Mouse (Mus musculus) left cerebral cortex, postnatal 36 days (tissue): ENCODE data around the gene Sema4d. TPM values are rescaled to one million over a fixed set of nuclear protein-coding genes. Genes with fewer than 3 reads are reported as not detected.
"Not testable (repeated sequence)": the region's sequence is repeated elsewhere in the genome, so short reads cannot be mapped to it uniquely, and the experiment has no call there.

ENCODE experiments used
- DNase-seq, 2 experiments: peaks; one replicate each; pipeline ENCODE4 v3.0.0; 2021 to 2022; ENCODE audit warnings: low spot score in 2 of 2, mixed read lengths in 1 of 2
- intact Hi-C: fragments of 180-260 bp; cut with DNase I; formaldehyde crosslinking; loops from one replicate; pipeline ENCODE4 v1.15.1; 2025
- total RNA-seq, 2 experiments: library from RNA; stranded (reverse); gene quantifications; 2 replicates each; pipeline ENCODE4 v1.2.3; 2021

Sema4d gene
- total RNA-seq, result 10 to 100 TPM; 91.0 to 94.2 TPM

- DNase-seq, result peak; percentile 68 to 80
- intact Hi-C loops, result no loop called here
Measured at GRCm38 (mm10) chr13:51793425-51793891, at the start of gene Sema4d. Sema4d (minus strand) TSS chr13:51793747.

GRCm38 (mm10) chr13:51843298-51843697 is 49.8 kb upstream of the Sema4d start:
- no peak for DNase-seq
- intact Hi-C loops, result no loop called here

DNA sequence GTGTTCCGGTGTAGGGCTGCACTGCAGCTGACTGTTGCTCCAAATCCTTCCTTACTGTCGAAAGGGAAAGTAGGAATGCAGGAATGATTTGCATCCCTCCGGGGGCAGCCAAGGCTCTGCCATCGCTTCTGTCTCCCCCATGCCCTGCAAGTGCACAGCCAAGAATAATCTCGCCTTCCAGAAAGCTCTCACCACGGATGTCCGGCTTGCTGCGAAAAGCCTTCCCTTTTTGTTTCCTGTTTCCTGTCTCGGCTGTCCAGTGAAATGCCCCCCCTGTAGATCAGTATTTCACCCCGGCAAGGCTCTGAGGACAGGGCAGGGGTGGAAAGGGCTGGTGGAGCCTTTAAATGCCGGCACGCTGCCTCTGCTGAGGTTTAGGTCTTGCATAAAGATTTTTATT is 49.2 kb upstream of the Sema4d start:
- no peak for DNase-seq
- intact Hi-C loops, result no loop called here

- intact Hi-C loops, result no loop called here
- DNase-seq, result no peak
Measured at GRCm38 (mm10) chr13:51842191-51842590, 48.6 kb upstream of the Sema4d start.

GRCm38 (mm10) chr13:51841541-51842115 is 48.1 kb upstream of the Sema4d start:
- intact Hi-C loops, result no loop called here
- no peak for DNase-seq

DNA sequence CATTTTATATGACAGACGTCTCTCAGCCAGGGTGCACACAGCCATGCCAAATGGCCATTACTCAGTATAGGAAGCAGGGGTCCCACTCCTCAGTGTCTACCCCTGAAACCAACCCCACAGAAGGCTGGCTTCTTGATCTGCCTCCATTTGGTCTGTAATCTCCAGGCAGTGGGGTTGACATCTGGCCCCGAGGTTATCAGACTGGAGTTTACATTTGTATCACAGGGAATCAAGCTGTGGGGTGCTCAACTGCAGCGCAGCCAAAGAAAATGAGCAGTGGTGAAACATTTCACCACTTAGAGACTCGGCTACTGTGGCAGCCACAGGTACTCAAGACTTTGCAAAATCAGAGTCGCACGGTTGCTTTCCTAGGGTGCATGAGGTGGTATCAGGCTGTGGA is 47.2 kb upstream of the Sema4d start:
- no peak for DNase-seq
- intact Hi-C loops, result no loop called here

- intact Hi-C loops, result loop anchor here (1.0 to 10.0 kb wide), 3 partner anchors 384 to 783 kb away; partner anchors contain the start of gene Diras2
Measured at GRCm38 (mm10) chr13:51839250-51840026, 45.9 kb upstream of the Sema4d start.

DNA sequence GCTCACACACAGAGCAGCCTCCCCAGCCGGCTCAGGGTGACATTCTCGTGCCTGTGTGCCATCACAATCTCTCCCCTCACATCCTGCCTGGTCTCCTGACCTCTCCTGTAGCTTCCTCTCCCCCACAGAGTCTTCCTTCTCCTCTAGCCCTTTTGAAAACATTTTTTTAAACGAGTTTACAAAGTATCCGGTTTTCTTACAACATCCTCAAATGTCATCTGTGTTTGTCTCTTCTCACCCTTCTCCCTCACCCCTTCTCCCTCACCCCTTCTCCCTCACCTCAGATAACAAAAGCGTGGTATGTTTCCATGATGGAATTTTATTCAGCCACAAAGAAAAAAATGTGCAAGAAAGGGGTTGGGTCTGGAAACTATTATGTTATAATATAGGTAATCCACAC is 43.9 kb upstream of the Sema4d start:
- DNase-seq, result no peak
- intact Hi-C loops, result loop anchor here (5.0 to 10.0 kb wide), 2 partner anchors 697 to 785 kb away; partner anchors contain the start of gene Diras2

More at GRCm38 (mm10) chr13:51839250-51840026, 45.9 kb upstream of the Sema4d start:
- peak in 1 of 2 experiments; percentile 27 for DNase-seq

- intact Hi-C loops, result loop anchor here (5.0 to 10.0 kb wide), 2 partner anchors 700 to 787 kb away; partner anchors contain the start of gene Diras2
- DNase-seq, result not testable (repeated sequence)
Measured at GRCm38 (mm10) chr13:51835208-51835607, 41.7 kb upstream of the Sema4d start.

- no peak for DNase-seq
- intact Hi-C loops, result loop anchor here (10.0 kb wide), 1 partner anchor 700 kb away; the partner anchor contains the start of gene Diras2
Measured at GRCm38 (mm10) chr13:51834520-51834919, 41.0 kb upstream of the Sema4d start.

GRCm38 (mm10) chr13:51834024-51834423 is 40.5 kb upstream of the Sema4d start:
- DNase-seq, result not testable (repeated sequence)
- intact Hi-C loops, result loop anchor here (10.0 kb wide), 1 partner anchor 701 kb away; the partner anchor contains the start of gene Diras2

DNA sequence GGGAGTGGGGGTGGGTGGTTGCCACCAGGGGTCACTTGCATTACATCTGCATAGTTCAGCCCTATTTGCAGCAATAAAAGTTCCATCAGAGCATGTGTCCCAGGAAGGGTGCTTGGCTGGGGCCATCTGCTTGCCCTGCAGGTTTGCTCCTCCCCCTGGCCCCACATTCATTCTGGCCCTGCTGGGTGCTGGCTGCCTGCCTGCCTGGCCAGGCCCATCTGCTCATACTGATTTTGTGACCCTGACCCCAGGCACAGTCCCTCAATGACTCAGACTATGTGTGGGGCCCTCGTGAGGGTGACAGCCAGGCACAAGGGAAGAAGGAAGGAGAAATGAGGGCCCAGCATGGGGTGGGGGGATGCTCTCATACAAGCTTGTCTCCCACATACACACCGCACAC is 40.1 kb upstream of the Sema4d start:
- intact Hi-C loops, result loop anchor here (10.0 kb wide), 1 partner anchor 701 kb away; the partner anchor contains the start of gene Diras2

GRCm38 (mm10) chr13:51832491-51832890 is 38.9 kb upstream of the Sema4d start:
- DNase-seq, result no peak
- intact Hi-C loops, result loop anchor here (10.0 kb wide), 1 partner anchor 702 kb away; the partner anchor contains the start of gene Diras2

More for the DNA sequence above, 40.1 kb upstream of the Sema4d start:
- DNase-seq, result no peak

DNA sequence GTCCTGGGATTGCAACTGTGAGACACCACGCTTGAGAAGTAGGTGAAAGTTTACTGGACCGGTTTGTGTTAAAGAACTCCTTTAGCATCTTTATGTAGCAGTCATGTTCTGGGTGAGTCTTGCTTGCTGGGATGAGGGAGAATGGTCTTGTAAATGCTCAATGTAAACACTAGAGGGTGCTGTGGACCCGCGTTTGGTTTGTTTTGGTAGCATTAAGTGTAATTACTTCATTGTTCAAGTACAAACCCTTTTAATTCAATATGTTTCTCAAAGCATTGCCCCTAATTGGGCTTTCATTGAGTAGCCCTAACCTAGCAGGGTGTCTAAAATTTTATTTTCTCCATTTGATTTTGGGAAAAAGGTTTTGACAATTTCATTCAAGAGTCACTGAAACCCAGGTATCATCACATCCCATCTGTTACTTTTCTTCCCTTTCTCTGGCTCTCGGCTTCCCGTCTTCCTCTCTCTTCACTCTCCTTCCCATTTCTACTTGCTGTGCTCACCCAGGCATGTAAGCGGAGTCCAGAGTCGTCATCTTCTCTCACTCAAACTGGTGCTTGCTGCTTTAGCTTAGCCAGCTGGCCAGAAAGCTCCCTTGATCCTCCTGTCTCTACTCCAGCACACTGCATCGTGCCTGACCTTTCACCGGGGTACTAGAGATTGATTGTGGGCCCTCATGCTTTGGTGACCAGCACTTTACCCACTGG is 37.4 kb upstream of the Sema4d start:
- intact Hi-C loops, result loop anchor here (10.0 kb wide), 1 partner anchor 704 kb away; the partner anchor contains the start of gene Diras2
- no peak for DNase-seq

DNA sequence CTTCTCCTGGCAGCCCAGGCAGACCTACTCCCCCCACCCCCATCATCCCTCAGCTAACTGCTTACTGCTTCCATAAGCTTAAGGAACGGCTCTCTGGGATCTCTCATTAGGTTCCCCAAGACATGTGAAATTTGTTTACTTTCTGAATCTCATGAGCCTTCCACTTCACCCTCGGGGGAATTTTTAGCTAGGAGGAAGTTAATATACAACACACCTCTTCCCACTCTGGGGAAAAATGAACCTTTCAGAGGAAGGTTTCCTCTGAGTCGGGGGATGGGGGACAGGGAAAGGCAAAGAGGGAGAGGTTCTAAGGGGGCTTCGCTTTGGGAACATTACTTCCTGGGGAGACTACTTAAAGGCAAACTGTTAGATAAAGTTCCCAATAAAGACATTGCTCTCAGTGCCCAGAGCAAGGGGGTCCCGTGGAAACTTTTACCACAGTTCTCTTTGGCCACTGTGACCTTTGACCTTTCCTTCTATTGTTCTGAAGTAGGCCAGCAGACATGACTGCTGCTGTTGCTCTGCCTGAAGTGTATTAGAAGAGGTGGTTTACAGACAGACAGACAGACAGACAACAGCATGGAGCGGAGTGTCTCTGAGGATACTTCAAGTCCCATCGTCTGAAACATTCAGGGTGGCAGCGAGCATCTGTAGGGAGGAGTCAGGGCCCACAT is 30.4 kb upstream of the Sema4d start:
- intact Hi-C loops, result no loop called here

GRCm38 (mm10) chr13:51821988-51822387 is 28.4 kb upstream of the Sema4d start:
- DNase-seq, result no peak
- intact Hi-C loops, result no loop called here

More for the DNA sequence above, 30.4 kb upstream of the Sema4d start:
- no peak for DNase-seq

DNA sequence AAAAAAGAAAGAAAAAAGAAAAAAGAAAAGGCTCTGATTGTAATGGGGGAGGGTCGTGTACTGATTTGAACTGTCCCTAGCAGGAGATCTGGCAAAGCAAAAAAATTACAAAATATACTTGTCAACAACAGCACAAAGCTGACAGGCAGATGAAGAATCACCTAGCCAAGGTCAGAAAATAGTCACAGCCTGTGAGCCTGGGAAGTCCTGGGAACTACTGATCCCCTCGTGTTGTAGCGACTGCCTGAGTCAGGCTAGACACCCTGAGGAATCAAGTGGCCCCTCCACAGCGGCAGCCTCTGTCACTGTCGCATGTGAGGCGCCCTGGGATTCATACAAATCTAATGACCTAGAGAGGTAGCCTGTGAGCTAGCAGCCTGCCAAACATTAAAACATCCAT is 25.8 kb upstream of the Sema4d start:
- intact Hi-C loops, result no loop called here
- DNase-seq, result no peak

DNA sequence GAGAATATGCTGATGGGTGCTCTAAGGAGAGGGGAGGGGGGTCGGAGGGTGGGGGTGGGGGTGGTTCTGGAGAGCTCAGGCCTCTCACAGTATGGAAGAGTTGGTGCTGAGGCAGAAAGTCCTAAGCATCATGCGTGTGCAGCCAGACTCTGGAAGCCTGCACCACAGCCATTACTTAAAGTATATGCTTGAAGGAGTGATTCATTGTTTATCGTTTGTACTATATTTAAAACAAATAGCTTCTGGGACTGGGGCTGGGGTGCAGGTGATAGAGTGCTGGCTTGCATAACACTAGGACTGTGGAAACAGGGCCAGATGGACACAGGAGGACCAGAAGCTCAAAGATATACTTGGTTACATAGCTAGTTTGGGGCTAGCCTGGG is 25.4 kb upstream of the Sema4d start:
- no peak for DNase-seq
- intact Hi-C loops, result no loop called here
